Mouse (Mus musculus) bone marrow, adult 2 months (tissue): Measurements from ENCODE around the gene Cdx2. TPM values are rescaled to one million over a fixed set of nuclear protein-coding genes. Genes with fewer than 3 reads are reported as not detected.

Experiments
- H3K27ac ChIP-seq: fragments of 200-500 bp; 2 replicates; pipeline ENCODE4 v1.5.1; 2012; ENCODE audit warnings: low read depth, mild to moderate bottlenecking, control low read depth, inconsistent platforms, low read length; ENCODE audit not compliant: control insufficient read depth, poor library complexity, insufficient read depth
- H3K4me1 ChIP-seq: fragments of 200-500 bp; 2 replicates; pipeline ENCODE4 v1.6.1; 2011; ENCODE audit warnings: low read length; ENCODE audit not compliant: control insufficient read depth, insufficient read depth
- H3K4me3 ChIP-seq: fragments of 200-500 bp; replicated peaks from 2 replicates; pipeline ENCODE3; 2011; ENCODE audit warnings: mild to moderate bottlenecking, low read depth, low read length, control low read depth; ENCODE audit not compliant: control insufficient read depth
- CTCF ChIP-seq: fragments of 200-500 bp; IDR thresholded peaks from 2 replicates; pipeline ENCODE4 v1.5.1; 2011; ENCODE audit warnings: low read length, control low read depth; ENCODE audit not compliant: control insufficient read depth, insufficient read depth
- POLR2A ChIP-seq: fragments of 200-500 bp; IDR thresholded peaks from 2 replicates; pipeline ENCODE4 v1.6.1; 2011; ENCODE audit warnings: low read depth, mild to moderate bottlenecking, control low read depth, low read length, borderline replicate concordance; ENCODE audit not compliant: control insufficient read depth
- WGBS: fragments of 180-500 bp; shearing (Covaris S2); methylation state at CpG from one replicate; pipeline ENCODE4 v1.1.7; 2018; 5-methylcytosine and 5-hydroxymethylcytosine counted together
- polyA plus RNA-seq: library from polyadenylated mRNA; stranded (reverse); fragments of >200 nt; gene quantifications from 2 replicates; pipeline ENCODE4 v1.2.4, GENCODE M21; 2011; ENCODE audit warnings: low replicate concordance; ENCODE audit not compliant: missing spikeins, insufficient read depth, insufficient read length

Gene Cdx2
- polyA plus RNA-seq, 1 experiment: not detected

- TF ChIP-seq CTCF: no peak
- TF ChIP-seq POLR2A: no peak
- WGBS: 7% methylated on average over 16 of the region's 16 CpGs
- no peak overlapping the region for H3K4me3 ChIP-seq
- H3K27ac ChIP-seq: no peak overlapping the region
- no peaks in the 10 kb centered on the region for H3K4me1 ChIP-seq
Observed at GRCm38 (mm10) chr5:147291764-147292505, 15.1 kb downstream of the Cdx2 start.

DNA sequence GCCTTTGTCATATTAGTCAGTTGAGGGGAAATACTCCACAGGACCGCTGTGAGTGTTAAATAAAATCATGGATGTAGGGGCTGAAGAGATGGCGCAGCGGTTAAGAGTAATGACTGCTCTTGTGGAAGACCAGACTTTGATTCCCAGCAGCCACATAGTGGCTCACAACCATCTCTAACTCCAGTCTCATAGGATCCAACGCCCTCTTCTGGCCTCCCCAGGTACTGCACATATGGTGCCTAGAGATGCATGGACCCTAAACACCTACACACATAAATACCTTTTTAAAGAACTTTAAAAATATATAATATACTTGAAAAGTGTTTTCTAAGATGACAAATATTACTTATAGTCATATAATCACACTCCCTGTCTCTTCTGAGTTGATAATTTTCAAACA, 22.7 kb downstream of the Cdx2 start:
- TF ChIP-seq POLR2A: no peak
- no peak for TF ChIP-seq CTCF
- Histone ChIP-seq H3K4me3 (no peak overlapping the region), H3K4me1 (no peaks in the 10 kb centered on the region), H3K27ac (no peak overlapping the region)
- WGBS: 74% methylated on average over 4 of the region's 4 CpGs

- 2% methylated on average over 13 of the region's 13 CpGs for WGBS
- H3K27ac ChIP-seq: no peak overlapping the region
- H3K4me3 ChIP-seq: no peak overlapping the region
- TF ChIP-seq CTCF (no peak), POLR2A (no peak)
- H3K4me1 ChIP-seq: no peaks in the 10 kb centered on the region
Observed at GRCm38 (mm10) chr5:147277547-147277925, 29.5 kb downstream of the Cdx2 start.

DNA sequence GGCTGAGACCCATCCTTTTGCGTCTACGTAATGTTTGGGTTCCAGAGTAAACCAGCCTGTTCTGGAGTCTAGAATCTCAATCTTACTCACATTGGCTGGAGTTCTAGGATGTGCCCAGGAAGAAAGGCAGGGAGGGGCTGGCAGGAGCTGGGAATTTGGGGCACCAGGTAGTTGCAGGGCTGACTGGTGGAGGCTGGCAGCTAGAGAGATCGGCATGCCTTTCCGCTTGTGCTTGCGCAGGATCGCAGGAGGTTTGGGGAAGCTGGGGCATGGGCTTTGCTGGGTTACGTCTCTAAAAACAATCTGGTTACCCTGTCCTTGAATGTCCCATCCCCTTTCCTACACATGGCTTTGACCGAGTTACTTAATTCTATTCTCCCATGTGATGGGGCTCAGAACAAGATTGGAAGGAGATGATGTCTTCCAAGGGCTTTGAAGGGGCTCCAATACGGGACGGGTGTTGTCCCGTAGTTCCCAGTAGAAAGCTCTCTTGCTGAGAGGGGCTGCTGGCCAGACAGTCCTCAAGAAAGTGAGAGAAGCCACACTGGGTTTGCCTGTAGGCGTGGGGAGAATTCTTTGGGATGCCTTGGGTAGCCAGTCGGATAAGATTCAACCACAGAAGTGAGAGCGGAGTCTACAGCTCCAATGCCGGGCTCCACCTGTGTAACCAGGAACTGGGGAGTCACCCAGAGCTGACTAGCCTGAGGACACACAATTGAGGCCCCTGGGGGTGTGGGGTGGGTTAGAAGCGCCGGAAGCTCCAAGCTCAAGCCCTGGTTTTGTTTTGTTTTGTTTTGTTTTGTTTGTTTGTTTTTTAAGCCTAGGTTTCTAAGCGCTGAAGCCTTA, 30.1 kb downstream of the Cdx2 start:
- no peak overlapping the region for H3K4me3 ChIP-seq
- H3K27ac ChIP-seq: no peak overlapping the region
- 10% methylated on average over 18 of the region's 18 CpGs for WGBS
- no peaks in the 10 kb centered on the region for H3K4me1 ChIP-seq
- no peak for TF ChIP-seq CTCF
- TF ChIP-seq POLR2A: no peak

GRCm38 (mm10) chr5:147275761-147276160, 31.3 kb downstream of the Cdx2 start:
- H3K27ac ChIP-seq: no peak overlapping the region
- H3K4me3 ChIP-seq: no peak overlapping the region
- TF ChIP-seq POLR2A (no peak), CTCF (no peak)
- H3K4me1 ChIP-seq: no peaks in the 10 kb centered on the region
- WGBS: 13% methylated on average over 3 of the region's 3 CpGs

GRCm38 (mm10) chr5:147274174-147275141, 32.6 kb downstream of the Cdx2 start:
- no peak for TF ChIP-seq CTCF
- no peak for TF ChIP-seq POLR2A
- no peaks in the 10 kb centered on the region for H3K4me1 ChIP-seq
- no peak overlapping the region for H3K4me3 ChIP-seq
- WGBS: 2% methylated on average over 48 of the region's 48 CpGs
- H3K27ac ChIP-seq: no peak overlapping the region

GRCm38 (mm10) chr5:147272808-147273345, 34.2 kb downstream of the Cdx2 start:
- H3K4me3 ChIP-seq: no peak overlapping the region
- no peaks in the 10 kb centered on the region for H3K4me1 ChIP-seq
- H3K27ac ChIP-seq: no peak overlapping the region
- WGBS: 12% methylated on average over 10 of the region's 10 CpGs
- no peak for TF ChIP-seq POLR2A
- no peak for TF ChIP-seq CTCF
